Mouse (Mus musculus) liver, postnatal 0 days (tissue): ENCODE measurements around the gene Lonp2.

Experiments
- CTCF ChIP-seq: sonication (generic); IDR thresholded peaks from 2 replicates; pipeline ENCODE4 v1.5.1; 2016; ENCODE audit warnings: antibody characterized with exemption, low read depth
- EP300 ChIP-seq: IDR thresholded peaks from 2 replicates; pipeline ENCODE4 v1.6.1; 2016; ENCODE audit warnings: antibody characterized with exemption, low read depth, mild to moderate bottlenecking

- TF ChIP-seq EP300 = no peak
- no peak for TF ChIP-seq CTCF
Observed at GRCm38 (mm10) chr8:86586058-86586457, 37.8 kb upstream of the Lonp2 start.
